Mouse (Mus musculus) liver, embryonic 11.5 days (tissue): Measurements from ENCODE around the gene Olfr742. TPM values are rescaled to one million over a fixed set of nuclear protein-coding genes. Genes with fewer than 3 reads are reported as not detected.

Source experiments
- ATAC-seq: fragments of 200-750 bp; cut with Nextera tagmentation; replicated peaks from 2 replicates; pipeline ENCODE4 v1.8.0; 2017; ENCODE audit warnings: moderate number of reproducible peaks, mild to moderate bottlenecking, moderate TSS enrichment, moderate library complexity; ENCODE audit not compliant: low FRiP score
- DNase-seq: peaks from one replicate; pipeline ENCODE4 v3.0.0-alpha.2; 2017; ENCODE audit warnings: low spot score
- H3K27ac ChIP-seq: fragments of 300-500 bp; sonication (generic); 2 replicates; pipeline ENCODE4 v1.5.1; 2014; ENCODE audit warnings: mild to moderate bottlenecking, low read depth, low read length, control low read depth
- H3K27me3 ChIP-seq: fragments of 300-500 bp; sonication (generic); replicated peaks from 2 replicates; pipeline ENCODE4 v1.6.1; 2014; ENCODE audit warnings: low read length, mixed read lengths; ENCODE audit not compliant: control insufficient read depth, insufficient read depth
- H3K36me3 ChIP-seq: fragments of 300-500 bp; sonication (generic); 2 replicates; pipeline ENCODE4 v1.6.1; 2014; ENCODE audit warnings: mild to moderate bottlenecking, low read length, moderate library complexity, mixed read lengths; ENCODE audit not compliant: control insufficient read depth, insufficient read depth
- H3K4me1 ChIP-seq: fragments of 300-500 bp; sonication (generic); replicated peaks from 2 replicates; pipeline ENCODE4 v1.6.1; 2014; ENCODE audit warnings: low read length, mixed read lengths; ENCODE audit not compliant: control insufficient read depth, insufficient read depth
- H3K4me2 ChIP-seq: fragments of 300-500 bp; sonication (generic); 2 replicates; pipeline ENCODE4 v1.6.1; 2014; ENCODE audit warnings: mild to moderate bottlenecking, control low read depth, moderate library complexity
- H3K4me3 ChIP-seq: fragments of 300-500 bp; sonication (generic); 2 replicates; pipeline ENCODE4 v1.5.1; 2014; ENCODE audit warnings: low read depth, low read length, control low read depth
- H3K9ac ChIP-seq: fragments of 300-500 bp; sonication (generic); 2 replicates; pipeline ENCODE4 v1.6.1; 2014; ENCODE audit warnings: low read depth, low read length, control low read depth
- H3K9me3 ChIP-seq: fragments of 300-500 bp; sonication (generic); 2 replicates; pipeline ENCODE4 v1.6.1; 2016; ENCODE audit warnings: low read length, inconsistent platforms, mixed read lengths; ENCODE audit not compliant: control insufficient read depth
- WGBS: fragments of 180-500 bp; shearing (Covaris S2); extraction: QIAGEN DNeasy Blood & Tissue Kit; methylation state at CpG from one replicate; pipeline ENCODE4 v1.1.7; 2014; 5-methylcytosine and 5-hydroxymethylcytosine counted together
- polyA plus RNA-seq: library from polyadenylated mRNA; unstranded; fragments of >200 nt; fragmentation: Nextera tagmentation; extraction: Ambion mirVana; gene quantifications from 2 replicates; pipeline ENCODE4 v1.2.1, GENCODE M21; 2014

Gene Olfr742
- not detected in 2 replicates for polyA plus RNA-seq

DNA sequence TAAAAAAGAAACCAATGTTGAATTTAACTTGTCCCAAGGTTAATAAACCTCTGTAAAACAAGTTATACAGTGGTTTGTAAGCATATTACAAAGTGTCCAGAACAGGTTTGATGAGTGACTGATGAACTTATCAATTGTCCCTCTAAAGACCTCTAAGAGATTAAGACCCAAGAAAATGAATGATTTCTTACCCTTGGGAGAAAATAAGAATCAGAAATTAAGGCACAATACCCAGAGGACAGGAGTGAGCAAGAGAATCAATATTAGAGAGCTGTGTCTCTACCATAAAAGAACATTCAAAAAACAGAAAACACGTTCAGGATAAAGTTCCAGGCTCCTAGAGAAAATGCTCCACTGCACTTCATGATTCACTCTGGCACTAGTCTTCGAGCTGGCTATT, at the start of gene Olfr742:
Gene Olfr742 (plus strand): TSS at position 301 of the 400 bp plus-strand sequence.
- Histone ChIP-seq H3K27ac (no peak within 1 kb of the TSS), H3K9me3 (no peaks in the 10 kb centered on the region), H3K4me1 (no peaks in the 10 kb centered on the region), H3K4me2 (no peak within 1 kb of the TSS), H3K36me3 (no peaks in the 10 kb centered on the region), H3K4me3 (no peak within 1 kb of the TSS), H3K9ac (no peak within 1 kb of the TSS), H3K27me3 (no peaks in the 10 kb centered on the region)
- WGBS: 45% methylated on average over 2 of the region's 2 CpGs
- ATAC-seq (no peak), DNase-seq (no peak)

DNA sequence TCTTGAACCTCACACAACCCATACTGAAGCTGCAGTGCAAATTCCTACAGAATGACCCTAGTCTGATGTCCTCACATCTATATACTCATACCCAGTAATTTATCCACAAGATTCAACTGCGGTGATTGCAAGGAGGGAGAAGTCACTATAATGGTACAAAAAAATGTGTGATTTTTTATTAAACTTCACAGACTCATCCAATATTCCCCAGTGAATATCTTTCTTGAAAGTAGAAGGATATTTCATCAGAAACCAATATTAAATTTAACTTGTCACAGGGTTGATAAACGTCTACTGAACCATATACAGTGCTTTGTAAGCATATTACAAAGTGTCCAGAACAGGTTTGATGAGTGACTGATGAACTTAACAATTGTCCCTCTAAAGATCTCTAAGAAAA, 31.0 kb upstream of the Olfr742 start, which contains the start of gene Olfr741:
Gene Olfr741 (plus strand): TSS at position 301 of the 400 bp plus-strand sequence.
- no peak within 1 kb of the TSS for H3K4me2 ChIP-seq
- no peaks in the 10 kb centered on the region for H3K4me1 ChIP-seq
- H3K27me3 ChIP-seq: no peaks in the 10 kb centered on the region
- DNase-seq: no peak
- no peaks in the 10 kb centered on the region for H3K36me3 ChIP-seq
- H3K27ac ChIP-seq: no peak within 1 kb of the TSS
- no peak within 1 kb of the TSS for H3K4me3 ChIP-seq
- no peaks in the 10 kb centered on the region for H3K9me3 ChIP-seq
- no peak for ATAC-seq
- WGBS: 63% methylated on average over 2 of the region's 2 CpGs
- no peak within 1 kb of the TSS for H3K9ac ChIP-seq

DNA sequence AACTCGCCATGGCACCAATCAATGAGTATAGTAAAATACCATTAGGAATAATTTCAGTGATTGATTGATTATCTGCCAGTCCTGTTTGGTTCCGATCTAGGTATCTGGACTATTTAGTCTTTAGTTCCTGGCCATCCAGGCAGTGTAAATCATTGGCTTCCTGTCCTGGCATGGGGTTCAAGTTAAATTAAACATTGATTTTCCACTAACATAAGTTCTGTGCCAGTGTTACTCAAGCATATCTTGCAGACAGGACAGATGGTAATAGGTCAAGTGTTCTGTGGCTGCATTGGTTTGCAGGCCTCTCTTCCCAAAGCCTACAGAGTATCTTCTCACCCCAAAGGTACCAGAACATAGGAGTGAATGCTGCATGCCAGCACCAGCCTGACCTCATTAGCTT, 25.0 kb upstream of the Olfr742 start:
- Histone ChIP-seq H3K4me3 (no peak overlapping the region), H3K9ac (no peak overlapping the region), H3K27me3 (no peaks in the 10 kb centered on the region), H3K27ac (no peak overlapping the region), H3K4me2 (no peak overlapping the region), H3K36me3 (no peaks in the 10 kb centered on the region), H3K9me3 (no peaks in the 10 kb centered on the region), H3K4me1 (no peaks in the 10 kb centered on the region)
- WGBS: 69% methylated on average over 2 of the region's 2 CpGs
- no peak for DNase-seq
- ATAC-seq: no peak

DNA sequence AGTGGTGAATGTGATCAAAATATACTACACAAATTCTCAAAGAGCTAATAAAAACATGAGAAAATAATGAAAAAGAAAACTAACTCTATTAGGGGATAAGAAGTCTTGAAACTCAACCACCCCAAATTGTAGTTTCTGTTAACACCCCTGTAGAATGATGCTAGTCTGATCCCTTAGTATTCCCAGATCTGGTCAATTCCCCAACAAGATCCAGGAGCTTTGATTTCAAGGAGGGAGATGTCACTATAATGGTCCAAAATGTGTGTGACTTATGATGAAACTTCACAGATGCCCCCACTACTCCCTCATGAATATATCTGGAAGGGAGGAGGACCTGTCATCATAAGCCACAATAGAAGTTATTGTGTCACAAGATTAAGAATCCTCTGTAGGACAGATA, 18.1 kb downstream of the Olfr742 start, which contains the start of gene Olfr743:
Gene Olfr743 (plus strand): TSS at position 301 of the 400 bp plus-strand sequence.
- DNase-seq (no peak), ATAC-seq (no peak)
- Histone ChIP-seq H3K9me3 (no peaks in the 10 kb centered on the region), H3K4me1 (no peaks in the 10 kb centered on the region), H3K4me2 (no peak within 1 kb of the TSS), H3K27ac (no peak within 1 kb of the TSS), H3K27me3 (no peaks in the 10 kb centered on the region), H3K4me3 (no peak within 1 kb of the TSS), H3K36me3 (no peaks in the 10 kb centered on the region), H3K9ac (no peak within 1 kb of the TSS)

DNA sequence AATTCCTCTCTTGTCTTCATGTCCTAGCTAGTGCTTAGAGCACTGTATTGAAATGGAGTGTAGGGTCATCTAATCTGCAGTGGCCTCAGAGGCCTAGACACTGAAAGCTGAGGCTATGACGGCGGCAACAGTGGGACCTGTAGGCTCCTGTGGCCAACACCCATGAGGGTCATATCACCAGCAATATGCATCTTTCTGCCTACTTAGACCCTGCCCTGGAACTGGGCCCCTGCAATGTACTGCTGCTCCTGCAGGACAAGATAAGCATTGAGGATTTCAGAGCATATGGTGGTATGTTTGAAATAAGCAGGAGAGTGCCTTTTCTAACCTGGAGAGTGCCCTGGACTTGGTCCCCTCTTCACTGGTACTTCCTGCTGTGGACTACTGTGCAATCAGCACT, 49.3 kb downstream of the Olfr742 start:
- Histone ChIP-seq H3K9me3 (0 out of 2 replicates have a peak, but pooled peaks cover 3% of the 10 kb centered on the region), H3K4me1 (no peaks in the 10 kb centered on the region), H3K27ac (no peak overlapping the region), H3K4me3 (no peak overlapping the region), H3K9ac (no peak overlapping the region), H3K36me3 (no peaks in the 10 kb centered on the region), H3K27me3 (no peaks in the 10 kb centered on the region), H3K4me2 (no peak overlapping the region)
- 94% methylated on average over 2 of the region's 2 CpGs for WGBS
- ATAC-seq: no peak
- no peak for DNase-seq

Other genes with a start within 250 kb of the Olfr742 start
- gene Olfr732, start 219.4 kb upstream of the Olfr742 start, polyA plus RNA-seq: not detected in 2 replicates
- not detected in 2 replicates for gene Olfr733, start 202.1 kb upstream of the Olfr742 start, polyA plus RNA-seq
- not detected in 2 replicates for gene Olfr734, start 176.8 kb upstream of the Olfr742 start, polyA plus RNA-seq
- not detected in 2 replicates for gene Olfr735, start 154.7 kb upstream of the Olfr742 start, polyA plus RNA-seq
- not detected in 2 replicates for gene Tlr11, start 145.7 kb upstream of the Olfr742 start, polyA plus RNA-seq
- gene Olfr736, start 122.4 kb upstream of the Olfr742 start, polyA plus RNA-seq: not detected in 2 replicates
- not detected in 2 replicates for gene Olfr738, start 96.0 kb upstream of the Olfr742 start, polyA plus RNA-seq
- not detected in 2 replicates for gene Olfr739, start 85.0 kb upstream of the Olfr742 start, polyA plus RNA-seq
- not detected in 2 replicates for gene Olfr740, start 58.1 kb upstream of the Olfr742 start, polyA plus RNA-seq
- gene Olfr741, start 30.9 kb upstream of the Olfr742 start, polyA plus RNA-seq: not detected in 2 replicates
- not detected in 2 replicates for gene Olfr743, start 18.2 kb downstream of the Olfr742 start, polyA plus RNA-seq
- gene Olfr744, start 111.3 kb downstream of the Olfr742 start, polyA plus RNA-seq: not detected in 2 replicates
- gene Olfr745, start 135.8 kb downstream of the Olfr742 start, polyA plus RNA-seq: not detected in 2 replicates
- not detected in 2 replicates for gene Olfr746, start 143.5 kb downstream of the Olfr742 start, polyA plus RNA-seq
- gene Olfr747, start 189.6 kb downstream of the Olfr742 start, polyA plus RNA-seq: not detected in 2 replicates
- gene Olfr748, start 203.8 kb downstream of the Olfr742 start, polyA plus RNA-seq: not detected in 2 replicates
- gene Olfr749, start 241.5 kb downstream of the Olfr742 start, polyA plus RNA-seq: not detected in 2 replicates